Comparison of ENCODE assay signal across 10 mouse cellular contexts in the genomic region with DNA sequence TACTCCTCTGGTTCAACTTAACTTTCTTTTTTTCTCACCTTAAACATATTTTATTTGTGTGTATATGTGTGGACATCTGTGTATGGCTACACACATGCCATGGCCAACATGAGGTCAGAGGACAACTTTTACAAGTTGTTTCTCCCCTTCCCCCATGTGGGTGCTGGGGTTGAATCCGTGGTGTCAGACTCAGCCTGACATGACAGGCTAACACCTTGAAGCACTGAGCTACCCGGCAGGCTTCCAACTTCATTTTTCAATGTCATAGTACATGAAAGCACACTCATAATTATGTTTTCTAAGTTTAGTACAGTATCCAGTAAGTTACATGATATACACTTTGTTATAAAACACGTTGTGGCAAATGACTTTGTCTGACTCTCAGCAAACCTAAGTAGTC. TPM values are rescaled to one million over a fixed set of nuclear protein-coding genes. Genes with fewer than 3 reads are reported as not detected.
DNase-seq lines count a peak whose midpoint lies in the region; ATAC-seq and TF ChIP-seq lines count a peak whose summit lies in the region.
"Had no signal": no experiment of that assay in that cellular context is flagged by ENCODE, and none has a peak within 500 bp of the region (broad histone marks: within the 10 kb centered on the region; RNA-seq: fewer than 3 reads in every experiment).

No protein-coding gene starts in this region.

- H3K9ac ChIP-seq in heart, embryonic 11.5 days (ENCODE audit: low read depth, low read length): peak overlapping the region; percentile 67
- no peak overlapping the region for H3K9ac ChIP-seq in liver, adult 2 months (ENCODE audit: low read depth, low read length)
- no peak overlapping the region for H3K9ac ChIP-seq in hindbrain, postnatal 0 days (replicated peaks; ENCODE audit: low read length)

- DNase-seq in heart, adult 9 months (ENCODE audit: low spot score in 2 of 2): no peak
- DNase-seq in liver, adult 2 months (ENCODE audit: extremely low read depth, low read depth, low spot score): no peak
- DNase-seq in liver: no peak
- no peak for DNase-seq in hindbrain, postnatal 0 days (ENCODE audit: low spot score)
- DNase-seq in cerebellum, postnatal 36 days: no peak
- no peak for DNase-seq in testis, postnatal 14 days (ENCODE audit: low spot score)
- DNase-seq: thymus, adult 2 months had no signal

- ATAC-seq in heart, embryonic 11.5 days (replicated peaks; ENCODE audit: insufficient number of reproducible peaks, low FRiP score, low TSS enrichment): no peak
- no peak for ATAC-seq in hindbrain, postnatal 0 days

- no peaks in the 10 kb centered on the region for H3K36me3 ChIP-seq in heart, embryonic 11.5 days (ENCODE audit: control insufficient read depth, insufficient read depth, low read length)
- H3K36me3 ChIP-seq in liver, adult 2 months (ENCODE audit: control insufficient read depth, insufficient read depth, low read length): no peaks in the 10 kb centered on the region
- no peaks in the 10 kb centered on the region for H3K36me3 ChIP-seq in hindbrain, postnatal 0 days (ENCODE audit: insufficient read depth, low read length)
- H3K36me3 ChIP-seq in small intestine, adult 2 months (ENCODE audit: control insufficient read depth, insufficient read depth, low read length): no peaks in the 10 kb centered on the region

- TF ChIP-seq CTCF in liver, adult 2 months (IDR thresholded peaks at IDR 0.05; ENCODE audit: low read depth, low read length): no peak
- TF ChIP-seq CTCF in hindbrain, postnatal 0 days (IDR thresholded peaks at IDR 0.05; ENCODE audit: low read depth): no peak
- no peak for TF ChIP-seq CTCF in small intestine, adult 2 months (IDR thresholded peaks at IDR 0.05; ENCODE audit: extremely low read depth, insufficient read length, insufficient replicate concordance, low read depth, low read length)

- H3K27ac ChIP-seq in heart, embryonic 11.5 days (ENCODE audit: low read depth, low read length): peak overlapping the region; percentile 91
- H3K27ac ChIP-seq in liver, adult 2 months (replicated peaks; ENCODE audit: insufficient read depth, low read depth, low read length): peak overlapping the region; percentile 35
- peak overlapping the region; percentile 73; the same call in 1 of the 2 replicates for H3K27ac ChIP-seq in hindbrain, postnatal 0 days
- peak overlapping the region; percentile 59 for H3K27ac ChIP-seq in small intestine, adult 2 months (ENCODE audit: insufficient read depth, low read depth, low read length)

- no peak overlapping the region for H3K4me3 ChIP-seq in heart, embryonic 11.5 days (ENCODE audit: low read depth, low read length)
- H3K4me3 ChIP-seq in liver, adult 2 months (ENCODE audit: insufficient read depth, low read depth, low read length): no peak overlapping the region
- no peak overlapping the region for H3K4me3 ChIP-seq in hindbrain, postnatal 0 days (ENCODE audit: low read length)
- H3K4me3 ChIP-seq in small intestine, adult 2 months (ENCODE audit: low read depth, low read length): no peak overlapping the region

- peaks cover 44% of the 10 kb centered on the region for H3K4me1 ChIP-seq in heart, embryonic 11.5 days (ENCODE audit: control insufficient read depth, insufficient read depth, low read length)
- peaks cover 20% of the 10 kb centered on the region for H3K4me1 ChIP-seq in liver, adult 2 months (ENCODE audit: control insufficient read depth, insufficient read depth, low read length)
- H3K4me1 ChIP-seq in hindbrain, postnatal 0 days (ENCODE audit: insufficient read depth, low read length): peaks cover 9% of the 10 kb centered on the region; the same call in 1 of the 2 replicates
- peaks cover 20% of the 10 kb centered on the region; the same call in 1 of the 2 replicates for H3K4me1 ChIP-seq in small intestine, adult 2 months (ENCODE audit: control insufficient read depth, insufficient read depth, insufficient read length, low read length)

- WGBS in heart, embryonic 11.5 days (ENCODE audit: insufficient replicate concordance): 47% methylated on average over 3 of the region's 3 CpGs
- 51% methylated on average over 3 of the region's 3 CpGs for WGBS in liver, adult 2 months
- 79% methylated on average over 3 of the region's 3 CpGs for WGBS in hindbrain, postnatal 0 days
- whole genome bisulfite sequencing in small intestine, adult 2 months: 68% methylated on average over 3 of the region's 3 CpGs

- H3K79me2 ChIP-seq in liver, adult 2 months (ENCODE audit: control insufficient read depth, insufficient read depth, low read length): peaks cover 15% of the 10 kb centered on the region; the same call in 1 of the 2 replicates

- H3K27me3 ChIP-seq in heart, embryonic 11.5 days (ENCODE audit: control insufficient read depth, insufficient read depth, low read length): no peaks in the 10 kb centered on the region
- H3K27me3 ChIP-seq in liver, adult 2 months (ENCODE audit: control insufficient read depth, insufficient read depth, low read length): no peaks in the 10 kb centered on the region
- H3K27me3 ChIP-seq in hindbrain, postnatal 0 days (ENCODE audit: insufficient read depth, low read length): no peaks in the 10 kb centered on the region
- H3K27me3 ChIP-seq in small intestine, adult 2 months (ENCODE audit: control insufficient read depth, insufficient read depth, low read length): no peaks in the 10 kb centered on the region

- H3K9me3 ChIP-seq in heart, embryonic 11.5 days (replicated peaks; ENCODE audit: control insufficient read depth, low read length): no peaks in the 10 kb centered on the region
- H3K9me3 ChIP-seq in hindbrain, postnatal 0 days (ENCODE audit: low read length): no peaks in the 10 kb centered on the region

- no peak for TF ChIP-seq POLR2A in liver, adult 2 months (IDR thresholded peaks at IDR 0.05; ENCODE audit: extremely low read depth, insufficient read depth, low read length)
- TF ChIP-seq POLR2A in small intestine, adult 2 months (IDR thresholded peaks at IDR 0.05; ENCODE audit: low read depth, low read length): no peak

- H3K4me2 ChIP-seq in heart, embryonic 11.5 days: peak overlapping the region; percentile 41
- no peak overlapping the region for H3K4me2 ChIP-seq in hindbrain, postnatal 0 days (ENCODE audit: low read depth, low read length)

RNA-seq across cellular contexts. Expression of a gene that starts 12.4 kb away (rescaled TPM):
- polyA plus RNA-seq in heart, embryonic 11.5 days (2014; fragmentation: Nextera tagmentation; extraction: Ambion mirVana): 17.3 and 17.9 TPM in 2 replicates
- 0.28 and 0.54 TPM in 2 replicates for total RNA-seq in liver, adult 2 months (2014; rRNA removed)
- 3.4 and 3.8 TPM in 2 replicates for polyA plus RNA-seq in liver, adult 2 months (2012; rRNA removed)
- 7.3 and 8.8 TPM in 2 replicates for total RNA-seq in hindbrain, postnatal 0 days (2014; rRNA removed)
- 11.9 and 14.4 TPM in 2 replicates for polyA plus RNA-seq in hindbrain, postnatal 0 days (2015; fragmentation: Nextera tagmentation; extraction: Ambion mirVana)
- polyA plus RNA-seq in small intestine, adult 2 months (2012; rRNA removed): 11.0 and 20.1 TPM in 2 replicates

RNA-seq across cellular contexts. Expression of a gene that starts 26.6 kb away (rescaled TPM):
- 63.9 and 68.0 TPM in 2 replicates for polyA plus RNA-seq in heart, embryonic 11.5 days (2014; fragmentation: Nextera tagmentation; extraction: Ambion mirVana)
- total RNA-seq in liver, adult 2 months (2014; rRNA removed): 113 and 126 TPM in 2 replicates
- 170 and 175 TPM in 2 replicates for polyA plus RNA-seq in liver, adult 2 months (2012; rRNA removed)
- 31.5 and 37.2 TPM in 2 replicates for total RNA-seq in hindbrain, postnatal 0 days (2014; rRNA removed)
- polyA plus RNA-seq in hindbrain, postnatal 0 days (2015; fragmentation: Nextera tagmentation; extraction: Ambion mirVana): 37.3 and 38.3 TPM in 2 replicates
- 28.4 and 44.6 TPM in 2 replicates for polyA plus RNA-seq in small intestine, adult 2 months (2012; rRNA removed)

RNA-seq across cellular contexts. Expression of a gene that starts 42.4 kb away (rescaled TPM):
- 0.23 and 0.50 TPM in 2 replicates for polyA plus RNA-seq in heart, embryonic 11.5 days (2014; fragmentation: Nextera tagmentation; extraction: Ambion mirVana)
- 0.34 and 0.46 TPM in 2 replicates for total RNA-seq in liver, adult 2 months (2014; rRNA removed)
- polyA plus RNA-seq in liver, adult 2 months (2012; rRNA removed): 0.60 and 0.64 TPM in 2 replicates
- total RNA-seq in hindbrain, postnatal 0 days (2014; rRNA removed): 0.10 and 0.75 TPM in 2 replicates
- 0.19 and 0.71 TPM in 2 replicates for polyA plus RNA-seq in hindbrain, postnatal 0 days (2015; fragmentation: Nextera tagmentation; extraction: Ambion mirVana)
- polyA plus RNA-seq in small intestine, adult 2 months (2012; rRNA removed): 56.6 and 137 TPM in 2 replicates
- total RNA-seq: gastrocnemius, postnatal 14 days had no signal

RNA-seq across cellular contexts. Expression of a gene that starts 42.9 kb away (rescaled TPM):
- polyA plus RNA-seq in heart, embryonic 11.5 days (2014; fragmentation: Nextera tagmentation; extraction: Ambion mirVana): 0.07 and 0.11 TPM in 2 replicates
- total RNA-seq in liver, adult 2 months (2014; rRNA removed): under 0.01 and 0.09 TPM in 2 replicates
- polyA plus RNA-seq in liver, adult 2 months (2012; rRNA removed): 0.04 and 0.05 TPM in 2 replicates
- 0.18 and 0.99 TPM in 2 replicates for total RNA-seq in hindbrain, postnatal 0 days (2014; rRNA removed)
- 0.38 and 0.54 TPM in 2 replicates for polyA plus RNA-seq in hindbrain, postnatal 0 days (2015; fragmentation: Nextera tagmentation; extraction: Ambion mirVana)
- 0.13 and 0.22 TPM in 2 replicates for polyA plus RNA-seq in small intestine, adult 2 months (2012; rRNA removed)

RNA-seq across cellular contexts. Expression of a gene that starts 54.0 kb away (rescaled TPM):
- polyA plus RNA-seq in heart, embryonic 11.5 days (2014; fragmentation: Nextera tagmentation; extraction: Ambion mirVana): 52.5 and 60.2 TPM in 2 replicates
- 44.1 and 52.2 TPM in 2 replicates for total RNA-seq in liver, adult 2 months (2014; rRNA removed)
- 36.6 and 50.5 TPM in 2 replicates for polyA plus RNA-seq in liver, adult 2 months (2012; rRNA removed)
- total RNA-seq in hindbrain, postnatal 0 days (2014; rRNA removed): 44.9 and 56.5 TPM in 2 replicates
- 77.1 and 87.8 TPM in 2 replicates for polyA plus RNA-seq in hindbrain, postnatal 0 days (2015; fragmentation: Nextera tagmentation; extraction: Ambion mirVana)
- 23.2 and 33.1 TPM in 2 replicates for polyA plus RNA-seq in small intestine, adult 2 months (2012; rRNA removed)

Comparison
In these comparisons a context has a peak if more than half of its experiments do, and no peak if none do; other contexts are left out.
1. H3K27ac ChIP-seq: peak in every context shown above with its lines; median percentile 91 in heart, embryonic 11.5 days; 73 in hindbrain, postnatal 0 days; 59 in small intestine, adult 2 months; 35 in liver, adult 2 months.
2. RNA of a gene that starts 42.4 kb away (polyA plus RNA-seq): 56.6 to 137 TPM in small intestine, adult 2 months; 0.19 to 0.71 TPM in hindbrain, postnatal 0 days, 0.60 to 0.64 TPM in liver, adult 2 months and 0.23 to 0.50 TPM in heart, embryonic 11.5 days; every median in the first group is over 10 times any median in the second.